Mouse (Mus musculus) midbrain, embryonic 12.5 days (tissue): ENCODE data around the gene Tor2a. TPM values are rescaled to one million over a fixed set of nuclear protein-coding genes. Genes with fewer than 3 reads are reported as not detected.
A peak's percentile ranks its signal among the peaks of the same experiment; 100 is the strongest.

Experiments used
- ATAC-seq: fragments of 200-750 bp; cut with Nextera tagmentation; 2 replicates; pipeline ENCODE4 v1.8.0; 2017; ENCODE audit warnings: low read depth, moderate TSS enrichment, moderate library complexity; ENCODE audit not compliant: low FRiP score
- H3K27ac ChIP-seq: fragments of 300-500 bp; sonication (generic); replicated peaks from 2 replicates; pipeline ENCODE4 v1.5.1; 2016; ENCODE audit warnings: mild to moderate bottlenecking
- H3K27me3 ChIP-seq: fragments of 300-500 bp; sonication (generic); 2 replicates; pipeline ENCODE4 v1.6.1; 2016; ENCODE audit warnings: mild to moderate bottlenecking
- H3K36me3 ChIP-seq: fragments of 300-500 bp; sonication (generic); 2 replicates; pipeline ENCODE4 v1.6.1; 2016
- H3K4me1 ChIP-seq: fragments of 300-500 bp; sonication (generic); 2 replicates; pipeline ENCODE4 v1.6.1; 2016
- H3K4me2 ChIP-seq: fragments of 300-500 bp; sonication (generic); replicated peaks from 2 replicates; pipeline ENCODE4 v1.6.1; 2016; ENCODE audit warnings: mild to moderate bottlenecking, moderate library complexity
- H3K4me3 ChIP-seq: fragments of 300-500 bp; sonication (generic); 2 replicates; pipeline ENCODE4 v1.5.1; 2016; ENCODE audit warnings: mild to moderate bottlenecking
- H3K9ac ChIP-seq: fragments of 300-500 bp; sonication (generic); replicated peaks from 2 replicates; pipeline ENCODE4 v1.6.1; 2016; ENCODE audit warnings: mild to moderate bottlenecking, moderate library complexity
- H3K9me3 ChIP-seq: fragments of 300-500 bp; sonication (generic); 2 replicates; pipeline ENCODE4 v1.6.1; 2016; ENCODE audit warnings: mild to moderate bottlenecking
- WGBS: fragments of 180-500 bp; shearing (Covaris S2); methylation state at CpG from one replicate; pipeline ENCODE4 v1.1.7; 2016; 5-methylcytosine and 5-hydroxymethylcytosine counted together
- polyA plus RNA-seq: library from polyadenylated mRNA; unstranded; fragments of >200 nt; fragmentation: Nextera tagmentation; extraction: Ambion mirVana; gene quantifications from 2 replicates; pipeline ENCODE4 v1.2.1, GENCODE M21; 2016

Tor2a gene
- polyA plus RNA-seq, 1 experiment from 2014 or later = 53.4 TPM

- Histone ChIP-seq H3K4me1 (peaks cover 13% of the 10 kb centered on the region), H3K9me3 (no peaks in the 10 kb centered on the region), H3K4me3 (no peak overlapping the region), H3K27me3 (peaks cover 13% of the 10 kb centered on the region; the same call in 1 of the 2 replicates), H3K36me3 (no peaks in the 10 kb centered on the region), H3K27ac (no peak overlapping the region), H3K4me2 (no peak overlapping the region), H3K9ac (no peak overlapping the region)
- 51% methylated on average over 5 of the region's 5 CpGs for WGBS
- no peak for ATAC-seq
These were observed 12.5 kb downstream of the Tor2a start for GRCm38 (mm10) chr2:32769327-32770085.

GRCm38 (mm10) chr2:32771886-32772285 is 14.9 kb downstream of the Tor2a start:
- peaks cover 26% of the 10 kb centered on the region for H3K4me1 ChIP-seq
- H3K4me3 ChIP-seq = no peak overlapping the region
- H3K9me3 ChIP-seq = no peaks in the 10 kb centered on the region
- peaks cover 23% of the 10 kb centered on the region; the same call in 1 of the 2 replicates for H3K27me3 ChIP-seq
- H3K4me2 ChIP-seq = no peak overlapping the region
- H3K36me3 ChIP-seq = no peaks in the 10 kb centered on the region
- no peak overlapping the region for H3K9ac ChIP-seq
- no peak overlapping the region for H3K27ac ChIP-seq
- ATAC-seq = no peak
- 36% methylated on average over 12 of the region's 12 CpGs for WGBS

DNA sequence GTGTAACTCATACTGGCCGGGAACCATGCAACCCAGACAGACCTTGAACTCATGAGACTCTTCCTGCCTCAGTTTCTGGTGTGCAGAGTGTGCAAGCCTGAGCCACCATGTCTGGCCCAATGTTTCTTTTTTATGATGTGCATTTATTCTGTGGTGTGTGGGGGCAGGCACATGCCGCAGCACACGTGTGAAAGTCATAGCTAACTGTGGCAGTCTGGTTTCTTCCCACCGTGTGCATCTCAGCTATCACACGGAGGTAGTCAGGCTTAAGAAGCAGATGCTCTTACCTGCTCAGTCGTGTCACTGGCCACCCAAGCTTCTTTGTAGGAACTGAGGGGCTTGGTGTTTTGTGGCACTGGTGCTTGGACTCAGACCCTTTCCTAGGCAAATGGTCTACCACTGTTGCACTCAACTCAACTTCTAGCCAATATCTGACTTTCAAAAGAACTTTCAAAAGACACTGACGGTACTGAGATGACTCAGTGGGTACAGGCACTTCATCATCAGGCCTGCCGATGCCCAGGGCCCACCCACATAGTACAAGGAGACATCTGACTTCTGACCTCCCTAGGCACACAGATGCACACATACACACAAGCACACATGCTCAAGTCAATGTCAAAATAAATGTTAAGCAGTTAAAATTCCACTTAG is 15.7 kb downstream of the Tor2a start:
- H3K27ac ChIP-seq = no peak overlapping the region
- H3K9me3 ChIP-seq = no peaks in the 10 kb centered on the region
- H3K27me3 ChIP-seq = peaks cover 29% of the 10 kb centered on the region; the same call in 1 of the 2 replicates
- WGBS = 88% methylated on average over 8 of the region's 8 CpGs
- no peak overlapping the region for H3K4me3 ChIP-seq
- no peak overlapping the region for H3K9ac ChIP-seq
- no peaks in the 10 kb centered on the region for H3K36me3 ChIP-seq
- peaks cover 22% of the 10 kb centered on the region for H3K4me1 ChIP-seq
- ATAC-seq = no peak
- no peak overlapping the region for H3K4me2 ChIP-seq

- Histone ChIP-seq H3K4me2 (peak within 1 kb of the TSS; percentile 65), H3K9ac (peak within 1 kb of the TSS; percentile 52), H3K36me3 (no peaks in the 10 kb centered on the region), H3K27me3 (peaks cover 32% of the 10 kb centered on the region; the same call in 1 of the 2 replicates), H3K4me3 (peak within 1 kb of the TSS; percentile 70), H3K4me1 (peaks cover 18% of the 10 kb centered on the region), H3K9me3 (no peaks in the 10 kb centered on the region), H3K27ac (0 out of 2 replicates have a peak within 1 kb of the TSS, but pooled peaks have one; percentile 30)
- WGBS = 1% methylated on average over 46 of the region's 46 CpGs
- peak; percentile 98 for ATAC-seq
These were observed 18.5 kb downstream of the Tor2a start, which contains the start of the genes Ttc16 and Ptrh1 for GRCm38 (mm10) chr2:32775359-32776074. Gene Ttc16, minus strand, starts transcription at chr2:32775633. Gene Ptrh1, plus strand, starts transcription at chr2:32775786.

GRCm38 (mm10) chr2:32776192-32776591 is 19.2 kb downstream of the Tor2a start:
- H3K27ac ChIP-seq = no peak overlapping the region
- H3K4me1 ChIP-seq = peaks cover 18% of the 10 kb centered on the region
- peak overlapping the region; percentile 52; the same call in 1 of the 2 replicates for H3K9ac ChIP-seq
- H3K36me3 ChIP-seq = no peaks in the 10 kb centered on the region
- H3K9me3 ChIP-seq = no peaks in the 10 kb centered on the region
- H3K27me3 ChIP-seq = peaks cover 28% of the 10 kb centered on the region; the same call in 1 of the 2 replicates
- WGBS = 17% methylated on average over 22 of the region's 22 CpGs
- H3K4me3 ChIP-seq = peak overlapping the region; percentile 70
- ATAC-seq = no peak
- H3K4me2 ChIP-seq = peak overlapping the region; percentile 65

- no peak overlapping the region for H3K4me3 ChIP-seq
- H3K9me3 ChIP-seq = no peaks in the 10 kb centered on the region
- no peak for ATAC-seq
- no peak overlapping the region for H3K9ac ChIP-seq
- no peaks in the 10 kb centered on the region for H3K36me3 ChIP-seq
- H3K27me3 ChIP-seq = peaks cover 21% of the 10 kb centered on the region; the same call in 1 of the 2 replicates
- no peak overlapping the region for H3K27ac ChIP-seq
- 93% methylated on average over 6 of the region's 6 CpGs for WGBS
- peaks cover 18% of the 10 kb centered on the region for H3K4me1 ChIP-seq
- H3K4me2 ChIP-seq = no peak overlapping the region
These were observed 21.0 kb downstream of the Tor2a start for GRCm38 (mm10) chr2:32778081-32778480.

GRCm38 (mm10) chr2:32779131-32779530 is 22.1 kb downstream of the Tor2a start:
- no peak overlapping the region for H3K27ac ChIP-seq
- H3K9ac ChIP-seq = no peak overlapping the region
- no peaks in the 10 kb centered on the region for H3K36me3 ChIP-seq
- peaks cover 21% of the 10 kb centered on the region for H3K4me1 ChIP-seq
- no peak for ATAC-seq
- H3K9me3 ChIP-seq = no peaks in the 10 kb centered on the region
- WGBS = 14% methylated on average over 8 of the region's 8 CpGs
- peaks cover 21% of the 10 kb centered on the region; the same call in 1 of the 2 replicates for H3K27me3 ChIP-seq
- no peak overlapping the region for H3K4me3 ChIP-seq
- no peak overlapping the region for H3K4me2 ChIP-seq

DNA sequence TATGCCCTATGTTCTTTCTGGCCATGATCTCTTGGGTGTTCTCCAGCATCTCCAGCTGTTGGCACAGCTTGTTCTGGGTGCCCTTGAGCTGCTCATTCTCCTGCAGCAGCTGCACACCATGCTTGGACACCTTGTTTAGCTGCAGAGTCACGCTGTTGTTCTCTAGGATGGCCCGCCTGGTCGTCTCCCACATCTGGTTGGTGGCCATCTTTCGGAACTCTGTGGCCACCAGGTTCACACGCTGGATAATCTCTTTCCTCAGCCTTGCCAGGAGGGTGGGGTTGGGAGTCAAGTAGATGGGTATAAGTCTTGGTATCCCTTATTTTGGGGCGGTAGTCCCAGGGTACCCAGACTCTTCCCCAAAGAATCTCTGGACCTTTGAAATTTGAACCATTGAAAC is 22.7 kb downstream of the Tor2a start:
- Histone ChIP-seq H3K9ac (no peak overlapping the region), H3K27ac (no peak overlapping the region), H3K27me3 (peaks cover 17% of the 10 kb centered on the region; the same call in 1 of the 2 replicates), H3K36me3 (no peaks in the 10 kb centered on the region), H3K9me3 (no peaks in the 10 kb centered on the region), H3K4me2 (no peak overlapping the region), H3K4me3 (no peak overlapping the region), H3K4me1 (peaks cover 22% of the 10 kb centered on the region)
- WGBS = 87% methylated on average over 6 of the region's 6 CpGs
- ATAC-seq = no peak

GRCm38 (mm10) chr2:32781710-32782109 is 24.7 kb downstream of the Tor2a start:
- Histone ChIP-seq H3K4me2 (no peak overlapping the region), H3K36me3 (no peaks in the 10 kb centered on the region), H3K4me3 (no peak overlapping the region), H3K27me3 (0 out of 2 replicates have a peak, but pooled peaks cover 10% of the 10 kb centered on the region), H3K27ac (no peak overlapping the region), H3K9me3 (no peaks in the 10 kb centered on the region), H3K9ac (no peak overlapping the region), H3K4me1 (0 out of 2 replicates have a peak, but pooled peaks cover 7% of the 10 kb centered on the region)
- 79% methylated on average over 6 of the region's 6 CpGs for WGBS
- ATAC-seq = no peak

GRCm38 (mm10) chr2:32784048-32784681 is 27.1 kb downstream of the Tor2a start, which contains the start of gene Cfap157:
Gene Cfap157, minus strand, starts transcription at chr2:32784428.
- H3K4me3 ChIP-seq = no peak within 1 kb of the TSS
- no peaks in the 10 kb centered on the region for H3K36me3 ChIP-seq
- H3K4me2 ChIP-seq = no peak within 1 kb of the TSS
- no peak for ATAC-seq
- H3K27ac ChIP-seq = no peak within 1 kb of the TSS
- H3K9me3 ChIP-seq = no peaks in the 10 kb centered on the region
- no peaks in the 10 kb centered on the region for H3K27me3 ChIP-seq
- 67% methylated on average over 4 of the region's 4 CpGs for WGBS
- 0 out of 2 replicates have a peak, but pooled peaks cover 6% of the 10 kb centered on the region for H3K4me1 ChIP-seq
- no peak within 1 kb of the TSS for H3K9ac ChIP-seq

DNA sequence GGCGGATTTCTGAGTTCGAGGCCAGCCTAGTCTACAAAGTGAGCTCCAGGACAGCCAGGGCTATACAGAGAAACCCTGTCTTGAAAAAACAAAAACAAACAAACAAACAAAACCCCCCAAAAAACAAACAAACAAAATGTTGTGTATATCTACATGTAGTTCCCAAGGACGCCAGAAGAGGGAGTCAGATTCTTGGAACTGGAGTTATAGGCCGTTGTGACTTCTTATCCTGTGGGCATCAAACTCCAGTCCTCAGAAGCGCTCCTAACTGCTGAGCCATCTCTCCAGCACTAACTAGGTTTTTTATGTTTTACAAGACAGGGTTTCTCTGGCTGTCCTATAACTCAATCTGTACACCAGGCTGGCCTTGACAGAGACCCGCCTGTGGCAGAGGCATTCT is 30.1 kb downstream of the Tor2a start:
- H3K4me2 ChIP-seq = no peak overlapping the region

More for the DNA sequence above, 30.1 kb downstream of the Tor2a start:
- H3K9ac ChIP-seq = no peak overlapping the region
- H3K27me3 ChIP-seq = no peaks in the 10 kb centered on the region
- H3K4me3 ChIP-seq = no peak overlapping the region
- H3K27ac ChIP-seq = no peak overlapping the region
- H3K4me1 ChIP-seq = 0 out of 2 replicates have a peak, but pooled peaks cover 3% of the 10 kb centered on the region
- 66% methylated on average over 6 of the region's 6 CpGs for WGBS
- no peak for ATAC-seq
- peaks cover 12% of the 10 kb centered on the region; the same call in 1 of the 2 replicates for H3K36me3 ChIP-seq
- no peaks in the 10 kb centered on the region for H3K9me3 ChIP-seq
